Mouse (Mus musculus) testis, adult 2 months (tissue): Measurements from ENCODE around the gene Pon3.

Experiments used
- CTCF ChIP-seq: fragments of 200-500 bp; IDR thresholded peaks from 2 replicates; pipeline ENCODE4 v1.5.1; 2012; ENCODE audit warnings: low read depth, mild to moderate bottlenecking, inconsistent platforms, low read length, moderate library complexity; ENCODE audit not compliant: control insufficient read depth, insufficient read depth, insufficient replicate concordance
- POLR2A ChIP-seq: fragments of 200-500 bp; IDR thresholded peaks from 2 replicates; pipeline ENCODE4 v1.6.1; 2012; ENCODE audit warnings: low read depth, mild to moderate bottlenecking, inconsistent platforms, low read length, moderate library complexity; ENCODE audit not compliant: control insufficient read depth

DNA sequence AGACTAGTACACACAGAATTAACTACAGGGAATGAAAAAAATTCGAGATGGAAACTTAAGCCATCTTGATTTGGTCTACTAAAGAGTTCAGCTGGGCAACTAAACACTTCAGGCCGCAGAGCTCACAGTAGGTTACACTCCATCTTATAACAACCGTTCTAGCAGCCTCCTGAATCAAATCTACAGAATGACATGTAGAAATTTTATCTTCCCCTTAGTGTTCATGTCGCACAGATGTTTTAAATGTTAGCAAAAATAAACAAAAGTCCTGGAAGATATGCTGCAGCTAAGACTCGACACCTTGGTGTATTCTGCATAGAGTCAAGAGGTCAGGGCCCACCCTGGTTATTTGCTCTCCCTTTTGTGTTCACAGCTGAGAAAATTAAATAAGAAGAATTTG, 31.8 kb upstream of the Pon3 start:
- TF ChIP-seq CTCF: no peak
- no peak for TF ChIP-seq POLR2A
